Mouse (Mus musculus) activated CD4-positive, CD25-positive, alpha-beta regulatory T cell, adult 4 months (primary cell): ENCODE measurements at regions not wholly inside any gene's neighbourhood (a gene's known extent, or its start where the extent isn't known, plus 50 kb on each side); places are given as distances from the start of the nearest gene placed in this dataset.
"Not testable (repeated sequence)": the region's sequence is repeated elsewhere in the genome, so short reads cannot be mapped to it uniquely, and the experiment has no call there.

Experiments used
- ATAC-seq: one replicate; pipeline ENCODE4 v1.8.0; 2017

- no peak for ATAC-seq
Observed at GRCm38 (mm10) chr14:76964046-76964445, 72.5 kb upstream of the Ccdc122 start.

GRCm38 (mm10) chr14:76958875-76959274 lies 77.7 kb upstream of the Ccdc122 start:
- ATAC-seq: no peak

- ATAC-seq: no peak
Observed at GRCm38 (mm10) chr14:76957136-76957535, 79.4 kb upstream of the Ccdc122 start.

- no peak for ATAC-seq
Observed at GRCm38 (mm10) chr14:76953171-76953570, 83.4 kb upstream of the Ccdc122 start.

- ATAC-seq: no peak
Observed at GRCm38 (mm10) chr14:76951450-76951849, 85.1 kb upstream of the Ccdc122 start.

- ATAC-seq: no peak
Observed at GRCm38 (mm10) chr14:76949388-76949787, 87.2 kb upstream of the Ccdc122 start.

- no peak for ATAC-seq
Observed at GRCm38 (mm10) chr14:76948948-76949347, 87.6 kb upstream of the Ccdc122 start.

- no peak for ATAC-seq
Observed at GRCm38 (mm10) chr14:76948481-76948880, 88.1 kb upstream of the Ccdc122 start.

- ATAC-seq: no peak
Observed at GRCm38 (mm10) chr14:76947148-76947547, 89.4 kb upstream of the Ccdc122 start.

GRCm38 (mm10) chr14:76945626-76946025 lies 90.9 kb upstream of the Ccdc122 start:
- ATAC-seq: no peak

- no peak for ATAC-seq
Observed at GRCm38 (mm10) chr14:76941474-76942212, 94.9 kb upstream of the Ccdc122 start.

- no peak for ATAC-seq
Observed at GRCm38 (mm10) chr14:76940507-76940906, 96.1 kb upstream of the Ccdc122 start.

GRCm38 (mm10) chr14:76936671-76937070 lies 99.9 kb upstream of the Ccdc122 start:
- no peak for ATAC-seq

- not testable (repeated sequence) for ATAC-seq
Observed at GRCm38 (mm10) chr14:76936051-76936450, 100.5 kb upstream of the Ccdc122 start.

- ATAC-seq: no peak
Observed at GRCm38 (mm10) chr14:76935453-76935852, 101.1 kb upstream of the Ccdc122 start.

- no peak for ATAC-seq
Observed at GRCm38 (mm10) chr14:76932890-76933289, 103.7 kb upstream of the Ccdc122 start.

GRCm38 (mm10) chr14:76931398-76931797 lies 105.2 kb upstream of the Ccdc122 start:
- no peak for ATAC-seq

- no peak for ATAC-seq
Observed at GRCm38 (mm10) chr14:76929562-76929961, 107.0 kb upstream of the Ccdc122 start.

- ATAC-seq: no peak
Observed at GRCm38 (mm10) chr14:76928706-76929105, 107.9 kb upstream of the Ccdc122 start.

- no peak for ATAC-seq
Observed at GRCm38 (mm10) chr14:76927245-76927806, 109.2 kb upstream of the Ccdc122 start.

GRCm38 (mm10) chr14:76926416-76926815 lies 110.2 kb upstream of the Ccdc122 start:
- ATAC-seq: no peak

GRCm38 (mm10) chr14:76922399-76922939 lies 114.1 kb upstream of the Ccdc122 start:
- no peak for ATAC-seq

GRCm38 (mm10) chr14:76918091-76918490 lies 118.5 kb upstream of the Ccdc122 start:
- no peak for ATAC-seq
